Mouse (Mus musculus): ENCODE measurements around the gene Cxcl5. TPM values are rescaled to one million over a fixed set of nuclear protein-coding genes. Genes with fewer than 3 reads are reported as not detected.
"Not testable (repeated sequence)": the region's sequence is repeated elsewhere in the genome, so short reads cannot be mapped to it uniquely, and the experiment has no call there.

The Cxcl5 gene
- polyA plus RNA-seq, 1 experiment from 2014 or later = not detected

DNA sequence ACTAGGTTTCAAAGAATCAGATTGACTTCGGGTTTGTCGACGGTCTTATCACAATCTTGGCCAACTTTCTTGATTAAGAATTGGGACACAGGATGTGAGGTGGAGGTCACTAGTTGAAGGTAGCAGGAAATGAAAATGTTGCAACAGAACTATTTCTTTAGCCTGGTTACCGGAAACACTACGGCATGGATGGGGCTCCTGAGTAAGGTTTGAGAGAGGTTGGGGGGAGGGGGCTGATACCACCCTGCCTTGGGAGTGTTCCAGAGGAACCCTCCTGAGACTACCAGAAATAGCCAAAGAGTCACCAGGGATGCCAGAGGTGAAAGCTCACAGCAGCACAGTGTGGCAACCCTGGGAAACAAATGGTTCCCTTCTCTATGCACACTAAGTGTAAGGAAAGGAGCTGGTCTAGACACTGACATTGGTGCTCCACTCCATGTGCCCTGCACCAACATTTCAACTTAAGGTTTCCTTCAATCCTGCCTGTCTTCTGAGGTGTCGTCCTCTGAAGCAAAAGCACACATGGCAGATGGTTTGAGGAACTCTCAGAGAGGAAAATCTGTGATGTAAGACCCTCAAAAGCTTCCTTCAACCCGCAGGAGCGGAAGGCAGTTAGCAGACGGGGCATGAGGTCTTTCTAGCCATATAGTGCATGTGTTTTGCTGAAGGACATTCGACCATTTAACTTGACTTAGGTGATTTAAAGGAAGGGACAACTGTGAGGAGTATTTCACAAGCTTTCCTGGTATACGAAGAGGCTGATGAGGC is 30.3 kb downstream of the Cxcl5 start:
- Histone ChIP-seq H3K27ac (no peak overlapping the region), H3K4me1 (peaks cover 3% of the 10 kb centered on the region; the same call in 1 of the 2 replicates), H3K9ac (no peak overlapping the region), H3K4me3 (replicated peaks) (no peak overlapping the region), H3K9me3 (no peaks in the 10 kb centered on the region), H3K36me3 (replicated peaks) (no peaks in the 10 kb centered on the region), H3K4me2 (no peak overlapping the region), H3K27me3 (no peaks in the 10 kb centered on the region)
- 92% methylated on average over 11 of the region's 11 CpGs for WGBS
- no peak for ATAC-seq (ENCODE audit: low FRiP score)

DNA sequence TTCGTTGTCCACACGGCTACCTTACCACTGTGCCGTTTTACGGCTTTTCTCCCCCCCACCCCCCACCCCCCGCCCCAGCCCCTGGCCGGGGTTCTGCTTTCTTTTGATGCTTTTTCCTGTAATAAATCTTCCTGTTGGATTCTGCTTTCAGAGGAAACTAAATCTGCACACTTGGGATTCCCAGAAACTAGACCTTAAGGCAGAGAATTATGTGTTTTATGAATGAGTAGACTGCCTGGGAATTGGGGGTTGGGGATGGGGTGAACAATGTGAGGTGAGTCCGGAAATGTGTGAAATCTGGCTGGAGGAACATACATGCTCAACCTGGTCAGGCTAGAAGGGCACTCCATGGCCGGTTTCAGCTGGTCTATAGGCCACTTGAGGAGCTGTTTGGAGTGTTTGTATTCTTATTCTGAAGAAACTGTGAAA is 30.9 kb downstream of the Cxcl5 start:
- Histone ChIP-seq H3K4me2 (no peak overlapping the region), H3K27me3 (no peaks in the 10 kb centered on the region), H3K9ac (no peak overlapping the region), H3K36me3 (replicated peaks) (no peaks in the 10 kb centered on the region), H3K4me3 (replicated peaks) (no peak overlapping the region), H3K9me3 (no peaks in the 10 kb centered on the region), H3K4me1 (peaks cover 3% of the 10 kb centered on the region; the same call in 1 of the 2 replicates), H3K27ac (no peak overlapping the region)
- no peak for ATAC-seq (ENCODE audit: low FRiP score)
- WGBS = 91% methylated on average over 8 of the region's 8 CpGs

- Histone ChIP-seq H3K36me3 (replicated peaks) (no peaks in the 10 kb centered on the region), H3K9ac (no peak within 1 kb of the TSS), H3K9me3 (no peaks in the 10 kb centered on the region), H3K4me2 (no peak within 1 kb of the TSS), H3K27me3 (no peaks in the 10 kb centered on the region), H3K4me1 (no peaks in the 10 kb centered on the region), H3K27ac (no peak within 1 kb of the TSS), H3K4me3 (replicated peaks) (no peak within 1 kb of the TSS)
- 55% methylated on average over 5 of the region's 5 CpGs for WGBS
- ATAC-seq (ENCODE audit: low FRiP score) = no peak
Measured at GRCm38 (mm10) chr5:90794195-90794625, 35.0 kb downstream of the Cxcl5 start, which contains the start of gene Cxcl15. TSS of gene Cxcl15 (plus strand) at chr5:90794534.

- not testable (repeated sequence) for H3K27ac ChIP-seq; H3K9ac ChIP-seq; H3K4me3 ChIP-seq (replicated peaks); ATAC-seq (ENCODE audit: low FRiP score); H3K27me3 ChIP-seq; H3K4me2 ChIP-seq; H3K36me3 ChIP-seq (replicated peaks); H3K4me1 ChIP-seq; H3K9me3 ChIP-seq
- WGBS = 89% methylated on average over 2 of the region's 2 CpGs
Measured at GRCm38 (mm10) chr5:90795392-90795791, 36.2 kb downstream of the Cxcl5 start.

DNA sequence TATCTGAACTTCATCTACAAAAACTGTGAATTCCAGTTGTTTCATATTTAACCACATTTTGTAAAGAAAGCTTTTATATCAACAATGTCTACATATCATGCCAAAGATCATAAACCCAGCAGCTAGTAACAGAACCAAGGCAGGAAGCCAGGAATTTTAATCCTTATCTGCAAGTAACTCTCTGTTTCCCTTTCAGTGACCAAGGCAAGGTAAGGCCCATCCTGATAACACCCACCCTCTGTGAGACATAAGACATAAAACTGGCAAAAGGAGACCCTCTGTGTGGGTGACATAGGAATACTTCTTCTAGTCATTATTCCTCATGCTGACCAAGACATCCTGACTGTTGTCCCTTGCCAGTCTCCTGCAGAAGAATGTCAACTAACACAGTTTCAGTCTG is 45.4 kb downstream of the Cxcl5 start:
- ATAC-seq (ENCODE audit: low FRiP score) = no peak
- Histone ChIP-seq H3K4me1 (no peaks in the 10 kb centered on the region), H3K4me3 (replicated peaks) (no peak overlapping the region), H3K27ac (no peak overlapping the region), H3K9ac (no peak overlapping the region), H3K36me3 (replicated peaks) (no peaks in the 10 kb centered on the region), H3K4me2 (no peak overlapping the region), H3K27me3 (no peaks in the 10 kb centered on the region), H3K9me3 (no peaks in the 10 kb centered on the region)

DNA sequence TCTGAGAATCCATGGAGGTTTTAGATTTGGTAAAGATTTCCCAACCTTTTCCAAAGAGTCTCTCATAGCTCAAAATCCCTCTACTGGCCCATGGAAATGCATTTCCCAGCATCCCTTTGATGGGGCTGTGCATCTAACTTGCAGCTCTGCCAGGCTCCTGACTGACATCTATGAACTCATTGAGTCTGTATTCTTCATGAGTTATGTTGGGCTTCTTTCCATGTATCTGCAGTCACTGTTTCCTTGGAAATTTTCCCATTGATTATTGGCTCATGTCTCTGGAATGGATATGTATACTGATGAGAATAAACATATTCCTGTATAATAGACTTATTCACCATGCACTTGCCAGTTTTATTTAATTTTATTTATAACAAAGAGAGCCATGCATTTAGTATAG is 46.9 kb downstream of the Cxcl5 start:
- Histone ChIP-seq H3K9me3 (no peaks in the 10 kb centered on the region), H3K4me2 (no peak overlapping the region), H3K36me3 (replicated peaks) (no peaks in the 10 kb centered on the region), H3K27ac (no peak overlapping the region), H3K4me1 (no peaks in the 10 kb centered on the region), H3K9ac (no peak overlapping the region), H3K4me3 (replicated peaks) (no peak overlapping the region), H3K27me3 (no peaks in the 10 kb centered on the region)
- ATAC-seq (ENCODE audit: low FRiP score) = no peak

DNA sequence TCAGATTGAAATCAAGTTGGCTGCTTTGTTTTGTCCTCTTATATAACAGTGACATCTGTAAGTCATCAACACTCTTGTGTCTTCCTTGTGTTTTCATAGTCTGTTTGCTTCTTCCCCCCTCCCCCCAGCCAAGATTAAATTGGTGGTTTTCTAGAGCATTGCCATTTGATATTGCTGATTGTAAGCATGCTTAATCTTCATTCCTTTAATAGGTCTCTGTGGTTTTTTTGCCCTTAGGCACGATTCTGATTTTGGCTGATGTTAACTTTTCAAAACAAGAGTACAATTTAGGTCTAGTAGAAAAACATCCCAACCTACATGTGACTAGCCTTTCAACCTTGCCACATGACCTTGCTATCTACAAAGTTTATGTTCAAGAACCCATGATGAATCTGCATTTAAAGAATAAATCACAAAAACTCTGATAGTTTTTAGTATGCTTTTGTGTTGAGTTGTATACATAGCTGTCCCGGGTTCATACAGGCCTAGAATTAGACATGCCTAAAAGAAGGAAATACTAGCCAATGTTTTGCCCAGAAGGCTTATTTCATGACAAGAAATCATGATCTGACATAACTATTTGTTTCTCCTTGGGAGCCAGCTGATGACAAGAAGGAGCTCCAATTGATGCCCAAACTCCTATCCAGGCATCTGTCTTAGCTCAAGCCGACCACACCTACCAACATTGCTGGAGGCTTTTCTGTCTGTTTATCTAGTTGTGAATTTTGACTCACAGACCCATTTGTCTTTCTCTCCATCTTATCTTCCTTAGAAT is 48.2 kb downstream of the Cxcl5 start:
- Histone ChIP-seq H3K4me2 (no peak overlapping the region), H3K27me3 (no peaks in the 10 kb centered on the region), H3K9ac (no peak overlapping the region), H3K9me3 (no peaks in the 10 kb centered on the region), H3K27ac (no peak overlapping the region), H3K4me3 (replicated peaks) (no peak overlapping the region), H3K36me3 (replicated peaks) (no peaks in the 10 kb centered on the region), H3K4me1 (no peaks in the 10 kb centered on the region)
- WGBS = 86% methylated on average over 3 of the region's 3 CpGs
- ATAC-seq (ENCODE audit: low FRiP score) = no peak

Small RNA genes lying within 50 kb of the gene (microRNA-seq; reads per million reads assigned to microRNA genes)
- gene Gm24322 = not detected

Other genes with a start within 250 kb of the Cxcl5 start
- gene Afm, start 240.4 kb upstream of the Cxcl5 start, polyA plus RNA-seq (2016; fragmentation: Nextera tagmentation; extraction: Ambion mirVana) = not detected in 2 replicates
- not detected in 2 replicates for gene 5830473C10Rik, start 198.3 kb upstream of the Cxcl5 start, polyA plus RNA-seq (2016; fragmentation: Nextera tagmentation; extraction: Ambion mirVana)
- gene Rassf6, start 118.7 kb upstream of the Cxcl5 start, polyA plus RNA-seq (2016; fragmentation: Nextera tagmentation; extraction: Ambion mirVana) = 0.62 and 1.0 TPM in 2 replicates
- gene Ppbp, start 9.2 kb downstream of the Cxcl5 start, polyA plus RNA-seq (2016; fragmentation: Nextera tagmentation; extraction: Ambion mirVana) = 4.9 and 6.6 TPM in 2 replicates
- gene Pf4, start 13.1 kb downstream of the Cxcl5 start, polyA plus RNA-seq (2016; fragmentation: Nextera tagmentation; extraction: Ambion mirVana) = 33.7 and 41.2 TPM in 2 replicates
- gene Cxcl3, start 26.7 kb downstream of the Cxcl5 start, polyA plus RNA-seq (2016; fragmentation: Nextera tagmentation; extraction: Ambion mirVana) = not detected in 2 replicates
- not detected in 2 replicates for gene Cxcl15, start 35.2 kb downstream of the Cxcl5 start, polyA plus RNA-seq (2016; fragmentation: Nextera tagmentation; extraction: Ambion mirVana)
- gene Cxcl1, start 131.9 kb downstream of the Cxcl5 start, polyA plus RNA-seq (2016; fragmentation: Nextera tagmentation; extraction: Ambion mirVana) = not detected in 2 replicates
- gene Cxcl2, start 144.5 kb downstream of the Cxcl5 start, polyA plus RNA-seq (2016; fragmentation: Nextera tagmentation; extraction: Ambion mirVana) = not detected in 2 replicates
- 96.0 and 100 TPM in 2 replicates for gene Mthfd2l, start 171.8 kb downstream of the Cxcl5 start, polyA plus RNA-seq (2016; fragmentation: Nextera tagmentation; extraction: Ambion mirVana)

Data from forebrain, embryonic 12.5 days (tissue).